Mouse (Mus musculus) MEL-GATA-1-ER (cell line): Measurements from ENCODE around the gene Cbr4.

Source experiments
- DNase-seq: peaks from one replicate; pipeline ENCODE4 v3.0.0-alpha.2; 2012; ENCODE audit warnings: low read depth; ENCODE audit errors: extremely low read depth

The Cbr4 gene

DNA sequence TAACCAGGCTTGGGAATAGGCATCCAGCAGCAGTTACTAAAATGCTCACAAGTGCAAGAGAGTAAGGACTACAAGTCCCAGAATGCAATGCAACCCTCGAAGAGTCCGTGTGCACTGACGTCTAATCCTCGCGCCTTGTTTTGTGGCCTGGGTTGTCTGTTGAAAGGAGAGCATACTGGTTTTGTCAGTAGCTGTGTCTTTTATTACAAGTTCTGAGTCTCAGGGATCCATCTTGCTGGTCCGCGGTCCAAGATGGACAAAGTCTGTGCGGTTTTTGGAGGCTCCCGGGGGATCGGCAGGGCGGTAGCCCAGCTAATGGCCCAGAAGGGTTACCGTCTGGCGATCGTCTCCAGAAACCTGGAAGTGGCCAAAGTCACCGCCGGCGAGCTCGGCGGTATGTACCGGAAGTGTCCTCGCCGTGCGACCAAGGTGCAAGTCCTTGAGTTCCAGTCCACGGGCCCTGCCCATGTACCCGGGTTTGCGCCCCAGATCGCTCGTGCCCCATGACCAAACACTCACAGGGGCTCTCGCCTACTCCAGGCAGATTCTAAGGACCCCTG lies at the start of gene Cbr4:
Cbr4 (plus strand) TSS at position 138 of the 560 bp plus-strand sequence.
- DNase-seq: peak; percentile 91

DNA sequence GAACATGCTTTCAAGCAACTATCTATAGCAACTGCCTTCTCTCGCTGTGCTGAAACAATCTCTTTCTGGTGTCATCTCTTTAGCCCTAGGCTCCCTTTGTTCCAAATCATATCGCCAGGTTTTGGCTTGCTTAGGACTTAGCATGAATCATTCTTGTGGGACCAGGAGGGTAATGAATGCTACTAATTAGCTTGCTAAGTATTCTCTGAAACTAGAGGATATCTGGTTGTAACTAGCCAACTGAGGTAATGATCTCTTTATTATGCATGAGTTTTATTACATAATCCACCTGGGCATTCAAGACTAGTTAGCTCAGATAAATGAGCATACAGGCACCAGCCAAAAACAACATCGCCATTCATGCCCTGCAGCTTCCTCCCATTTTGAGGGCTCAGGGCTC lies 44.5 kb upstream of the Cbr4 start:
- no peak for DNase-seq

DNA sequence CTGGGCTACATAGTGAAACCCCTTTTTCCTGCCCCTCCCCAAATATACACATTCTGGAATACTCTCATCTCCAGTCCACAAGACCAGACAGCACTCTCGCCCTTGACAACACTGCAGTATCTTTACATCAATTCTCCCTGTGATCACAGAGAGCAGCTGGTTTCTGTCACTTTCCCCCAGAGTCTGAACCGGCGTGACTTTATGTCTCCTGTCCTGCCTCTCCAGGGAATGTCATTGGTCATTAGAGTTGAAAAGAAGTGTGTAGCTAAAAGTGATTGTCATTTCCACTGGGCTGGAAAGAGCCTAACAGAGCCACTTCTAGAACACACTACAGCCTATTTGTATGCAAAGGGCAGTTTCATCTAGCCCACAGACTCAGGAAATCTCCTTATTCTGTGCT lies 43.2 kb upstream of the Cbr4 start:
- no peak for DNase-seq

DNA sequence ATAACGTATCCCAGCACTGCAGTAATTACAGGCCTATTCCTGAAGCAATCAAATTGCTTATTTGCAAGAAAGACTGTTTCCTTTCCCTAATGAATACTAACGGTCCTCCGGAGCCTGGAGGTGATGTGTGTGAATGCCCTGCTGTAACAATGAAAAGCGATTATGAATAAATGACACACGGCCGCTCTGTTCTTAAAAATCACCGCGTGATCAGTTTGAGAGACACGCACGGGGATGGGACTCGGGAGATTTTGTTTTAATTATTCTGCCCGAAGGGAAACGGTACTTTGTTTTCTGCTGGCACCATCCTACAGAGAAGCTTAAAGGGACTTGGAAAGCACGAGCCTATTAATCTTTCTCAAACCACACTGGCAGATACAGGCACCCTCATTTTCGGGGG lies 41.2 kb upstream of the Cbr4 start:
- no peak for DNase-seq

DNA sequence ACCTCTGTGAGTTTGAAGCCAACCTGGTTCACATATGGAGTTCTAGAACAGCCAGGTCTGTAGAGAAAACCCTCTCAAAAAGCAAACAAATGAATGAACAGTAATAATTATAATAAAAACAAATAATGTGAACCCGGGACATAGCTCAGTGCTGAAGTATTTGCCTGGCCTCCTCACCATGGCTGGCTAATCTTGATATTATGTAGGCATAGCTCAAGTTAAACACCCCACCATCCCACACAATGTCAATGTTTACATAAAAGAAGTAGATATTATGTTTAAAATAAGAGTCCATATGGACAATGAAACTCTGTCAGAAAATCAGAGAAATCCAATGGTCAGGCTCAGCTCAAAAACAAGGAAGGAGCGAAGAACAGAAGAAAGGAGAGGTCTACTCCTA lies 39.4 kb upstream of the Cbr4 start:
- DNase-seq: no peak

DNA sequence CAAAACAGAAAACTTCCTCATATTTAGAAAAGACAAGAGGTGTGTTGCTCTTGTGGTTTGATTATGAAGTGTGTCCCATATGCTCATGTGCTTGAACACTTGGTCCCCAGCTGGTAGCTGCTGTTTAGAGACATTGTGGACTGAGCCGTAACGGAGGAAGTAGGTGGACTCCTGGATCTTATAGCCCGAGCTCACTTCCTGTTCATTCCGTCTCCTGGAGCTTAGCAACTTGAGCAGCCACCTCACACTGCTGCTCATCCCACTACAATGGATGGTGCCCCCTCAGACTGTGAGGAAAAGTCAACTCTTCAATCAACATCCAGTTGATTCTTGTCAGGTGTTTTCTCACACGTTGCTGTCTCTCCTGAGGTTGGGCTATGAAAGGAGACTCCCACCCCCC lies 38.7 kb upstream of the Cbr4 start:
- no peak for DNase-seq

DNA sequence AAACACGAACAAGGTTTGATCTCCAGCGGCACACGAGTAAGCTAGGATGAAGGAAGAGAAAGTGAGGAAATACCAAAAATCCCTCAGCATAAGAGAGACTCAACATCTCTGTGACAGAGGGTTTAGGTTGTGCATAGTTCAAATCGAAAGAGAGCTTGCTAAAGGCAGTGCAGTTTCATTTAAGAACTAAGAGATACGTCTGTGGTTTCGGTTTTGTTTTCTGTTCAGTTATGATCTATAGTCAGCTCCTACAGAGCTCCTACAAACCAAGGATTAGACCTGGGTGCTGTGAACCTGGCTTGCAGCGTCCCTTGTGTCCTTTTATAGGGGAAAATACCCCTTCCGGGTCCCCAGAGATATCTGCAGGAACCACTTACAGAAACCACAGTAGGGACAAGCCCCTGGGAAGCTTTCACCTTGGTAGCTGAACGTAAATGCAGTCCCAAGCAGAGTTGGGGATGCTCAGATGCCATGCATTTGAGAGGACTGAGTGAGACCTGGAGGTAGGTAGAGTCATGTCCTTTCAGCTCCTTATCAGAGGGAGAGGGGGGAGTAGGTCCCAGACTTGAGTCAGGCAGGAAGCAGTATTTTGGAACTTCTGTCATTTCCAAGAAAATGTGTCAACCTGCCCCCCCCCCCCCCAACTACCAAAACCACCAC lies 36.5 kb upstream of the Cbr4 start:
- no peak for DNase-seq

DNA sequence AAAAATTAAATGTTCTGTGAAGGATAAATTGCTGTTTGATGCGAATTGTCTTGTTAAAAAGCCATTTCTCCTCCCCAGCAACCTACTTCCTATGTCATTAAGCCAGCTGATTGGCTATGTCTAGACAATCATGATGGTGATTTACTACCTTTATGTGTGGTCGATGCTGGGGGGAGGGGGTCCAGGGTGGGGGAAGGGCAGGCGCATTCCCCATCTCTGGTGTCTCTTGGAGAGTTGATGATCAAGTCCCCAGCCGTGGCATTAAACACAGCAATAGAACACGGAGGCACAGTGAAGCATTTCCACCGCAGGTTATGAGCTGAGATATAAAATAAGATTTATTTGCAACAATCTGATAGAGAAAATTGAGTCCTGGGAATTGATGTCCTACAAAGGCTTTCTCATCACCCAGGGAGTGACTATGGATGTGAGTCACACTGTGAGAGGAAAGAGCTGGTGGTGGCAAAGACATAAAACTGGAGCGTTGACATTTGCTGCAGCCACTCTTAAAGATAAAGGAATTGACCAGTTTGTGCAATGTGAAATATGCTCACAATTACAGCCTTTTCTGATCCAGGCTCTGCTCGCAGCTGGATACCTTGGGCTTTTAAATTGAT lies 35.7 kb upstream of the Cbr4 start:
- no peak for DNase-seq

DNA sequence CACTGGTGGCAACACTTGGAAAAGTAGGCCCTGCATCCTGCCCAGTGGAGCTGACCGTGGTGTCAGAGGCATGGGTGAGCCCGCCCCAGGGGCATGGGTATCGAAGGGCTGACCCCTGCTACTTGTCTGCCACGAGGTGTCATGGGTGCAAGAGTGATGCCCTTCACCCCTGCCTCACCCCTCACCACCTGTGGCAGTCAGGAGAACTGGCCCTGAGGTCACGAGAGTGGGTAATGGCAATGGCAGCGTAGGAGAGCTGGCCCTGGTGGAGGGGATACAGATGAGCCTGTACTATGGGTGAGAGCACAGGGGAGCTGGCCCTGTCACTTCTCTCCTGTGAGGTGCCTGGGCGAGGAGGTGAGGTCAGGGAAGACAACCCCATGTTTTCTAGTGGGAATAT lies 27.8 kb upstream of the Cbr4 start:
- no peak for DNase-seq

DNA sequence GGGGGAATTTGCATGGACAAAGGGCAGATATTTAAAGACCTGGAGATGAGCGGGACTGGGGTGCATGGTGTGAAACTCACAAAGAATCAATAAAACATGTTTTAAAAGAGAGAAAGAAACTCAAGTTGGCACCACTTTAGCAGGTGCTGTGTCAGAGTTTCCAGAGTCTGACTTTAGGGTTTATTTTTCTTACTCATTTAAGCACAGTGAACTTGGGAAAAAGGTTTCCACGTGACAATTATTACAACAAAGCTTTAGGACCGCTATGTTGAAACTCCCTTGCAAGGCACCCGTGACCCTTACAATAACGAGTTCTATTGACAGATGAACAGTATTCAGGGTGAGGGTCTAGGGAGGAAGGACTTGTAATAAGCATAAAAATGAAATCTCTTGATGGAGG lies 25.3 kb upstream of the Cbr4 start:
- DNase-seq: no peak

DNA sequence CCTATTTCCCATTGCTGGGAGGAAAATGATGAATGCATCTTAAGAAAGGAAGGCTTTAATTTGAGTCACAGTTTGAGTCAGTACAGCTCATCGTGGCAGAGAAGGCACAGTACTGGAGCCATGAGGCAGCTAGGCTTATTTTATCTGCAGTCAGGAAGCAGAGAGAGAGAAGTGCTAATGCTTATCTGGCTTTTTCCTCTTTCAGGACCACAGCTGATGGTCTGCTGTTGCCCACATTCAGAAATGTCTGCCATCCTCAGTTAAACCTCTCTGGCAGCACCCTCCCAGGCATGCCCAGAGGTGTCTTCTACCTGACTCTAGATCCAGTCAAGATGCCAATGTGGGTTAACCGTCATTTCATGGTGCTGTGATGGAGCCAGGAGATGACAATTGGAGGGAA lies 23.1 kb upstream of the Cbr4 start:
- peak; percentile 33 for DNase-seq

DNA sequence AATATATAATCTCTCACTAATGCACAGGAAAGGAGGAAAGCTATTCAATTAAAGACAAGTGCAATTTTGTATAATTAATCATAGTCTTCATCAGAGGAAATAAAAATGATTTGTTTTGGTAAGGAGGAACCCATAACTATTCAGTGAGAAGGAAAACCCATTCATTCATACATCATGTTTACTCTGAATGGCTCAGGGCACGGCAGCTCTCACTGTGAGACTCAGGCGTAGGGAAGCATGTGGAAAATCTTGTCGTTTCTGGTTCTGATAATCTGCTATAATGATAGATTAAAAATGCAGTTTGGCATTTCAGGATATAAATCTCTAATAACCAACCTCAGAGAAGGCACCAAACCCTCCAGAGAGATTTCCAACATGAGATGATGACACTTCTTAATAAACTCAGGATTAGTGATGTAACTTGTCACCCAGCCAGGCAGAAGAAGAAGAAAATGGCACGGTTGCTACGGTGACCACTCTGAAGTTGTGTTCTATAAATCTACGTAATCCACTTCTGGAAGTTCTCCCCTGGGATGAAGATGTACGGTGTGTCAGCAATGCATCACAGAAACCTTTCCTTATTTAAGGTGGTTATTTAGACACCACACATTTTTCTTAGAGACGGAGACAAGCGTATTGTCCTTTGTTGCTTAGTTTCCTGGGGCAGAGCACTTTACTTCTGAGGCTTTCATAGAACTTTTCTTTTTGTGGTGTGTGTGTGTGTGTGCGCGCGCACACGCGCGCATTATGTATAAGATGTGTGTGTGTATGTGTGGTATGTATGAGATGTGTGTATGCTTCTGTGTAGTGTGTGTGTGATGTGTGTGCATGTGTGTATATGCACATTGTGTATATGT lies 20.6 kb upstream of the Cbr4 start:
- no peak for DNase-seq

DNA sequence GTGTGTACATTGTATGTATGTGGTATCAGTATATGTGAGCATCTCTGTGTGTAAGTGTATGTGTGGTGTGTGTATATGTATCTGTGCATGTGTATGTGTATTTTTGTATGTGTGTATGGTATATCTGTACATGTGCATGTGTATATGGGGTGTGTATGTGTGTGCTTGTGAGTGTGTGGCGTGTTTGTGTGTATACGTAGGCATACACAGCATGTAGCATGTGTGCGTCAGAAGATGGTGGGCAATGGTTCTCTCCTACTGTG lies 20.1 kb upstream of the Cbr4 start:
- DNase-seq: no peak

DNA sequence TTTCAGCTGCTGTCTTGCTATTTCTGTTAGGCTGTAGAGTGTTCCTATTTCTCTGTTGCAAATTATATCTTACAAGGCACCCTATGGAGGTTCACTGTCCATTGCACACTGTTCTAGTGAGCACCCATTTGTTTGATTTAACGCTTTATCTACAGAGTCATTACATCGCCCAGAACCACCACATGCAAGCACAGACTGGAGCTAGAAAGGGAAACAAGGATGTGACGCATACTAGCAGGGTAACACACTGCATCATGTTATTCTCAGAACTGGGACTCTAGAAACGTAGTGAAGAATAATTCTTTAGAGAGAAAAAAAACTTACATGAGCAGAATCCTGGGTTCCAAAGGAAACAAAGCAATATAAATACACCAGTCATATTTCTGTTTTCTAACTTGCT lies 17.3 kb upstream of the Cbr4 start:
- no peak for DNase-seq

DNA sequence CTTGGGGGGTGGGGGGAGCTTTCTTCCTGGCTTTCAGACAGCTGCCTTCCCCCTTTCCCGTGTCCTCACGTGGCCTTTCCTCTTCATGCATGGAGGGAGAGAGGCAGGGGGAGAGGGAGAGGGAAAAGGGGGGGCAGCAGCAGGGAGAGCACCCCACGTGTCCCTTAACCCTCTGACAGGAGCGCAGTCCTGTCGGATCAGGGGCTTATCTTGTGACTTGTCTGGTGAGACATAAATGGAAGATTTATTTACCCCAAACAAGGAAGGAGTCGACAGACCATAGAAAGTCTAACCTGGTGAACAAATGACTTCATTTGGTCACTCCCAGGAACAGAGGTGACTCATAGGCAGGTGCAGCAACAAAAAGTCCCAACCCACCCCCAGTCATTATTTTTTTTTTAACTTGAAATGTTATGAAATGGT lies 12.3 kb upstream of the Cbr4 start:
- no peak for DNase-seq

DNA sequence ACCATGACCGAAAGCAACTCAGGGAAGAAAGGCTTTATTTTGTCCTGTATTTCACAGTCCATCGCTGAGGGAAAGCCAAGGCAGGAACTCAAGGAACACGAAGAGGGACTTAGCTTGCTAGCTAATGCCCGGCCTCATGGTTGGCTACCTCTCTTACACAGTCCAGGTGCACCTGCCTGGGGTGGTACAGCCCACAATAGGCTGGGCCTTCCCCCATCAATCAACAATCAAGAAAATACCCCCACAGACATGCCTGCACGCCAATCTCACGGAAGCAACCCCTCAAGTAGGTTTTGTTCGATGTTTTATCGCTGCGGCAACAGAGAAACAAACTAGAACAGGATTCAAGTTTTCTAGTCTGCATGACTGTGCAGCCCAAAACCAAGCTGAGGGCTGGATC lies 11.4 kb upstream of the Cbr4 start:
- no peak for DNase-seq

DNA sequence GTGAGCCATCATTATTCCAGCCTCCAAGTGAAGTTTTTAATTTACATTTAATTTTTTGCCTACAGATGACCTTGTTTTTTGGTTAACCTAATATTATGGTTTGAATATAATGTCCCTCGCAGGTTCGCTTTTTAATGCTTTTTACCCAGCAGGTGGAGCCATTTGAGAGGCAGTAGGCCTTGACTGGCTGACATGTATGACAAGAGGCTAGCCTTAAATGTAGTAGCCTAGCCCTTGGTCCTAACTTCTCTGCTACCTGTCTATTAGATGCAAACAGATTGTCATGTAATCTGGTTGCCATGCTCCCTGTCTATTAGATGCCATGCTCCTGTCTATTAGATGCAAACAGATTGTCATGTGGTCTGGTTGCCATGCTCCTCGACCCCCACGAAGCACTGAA lies 9.4 kb upstream of the Cbr4 start:
- no peak for DNase-seq

DNA sequence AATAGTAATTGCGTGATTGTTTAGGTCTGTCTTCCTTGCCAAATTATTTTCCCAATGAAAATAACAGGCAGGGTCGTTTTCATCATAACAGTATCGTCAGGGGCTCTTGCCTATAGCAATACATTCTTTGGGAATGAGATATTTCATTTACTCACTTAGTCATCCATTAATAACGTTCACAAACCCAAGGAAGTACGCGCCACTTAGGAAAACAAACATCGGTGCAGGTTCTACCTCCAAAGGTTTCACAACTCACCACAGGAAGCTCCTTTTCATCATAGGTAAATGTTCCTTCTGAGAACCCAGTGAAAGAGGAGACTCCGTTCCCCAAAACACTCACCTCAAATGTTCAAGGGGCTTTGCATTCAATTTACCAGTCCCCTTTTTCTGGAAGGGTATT lies 8.7 kb upstream of the Cbr4 start:
- DNase-seq: no peak

DNA sequence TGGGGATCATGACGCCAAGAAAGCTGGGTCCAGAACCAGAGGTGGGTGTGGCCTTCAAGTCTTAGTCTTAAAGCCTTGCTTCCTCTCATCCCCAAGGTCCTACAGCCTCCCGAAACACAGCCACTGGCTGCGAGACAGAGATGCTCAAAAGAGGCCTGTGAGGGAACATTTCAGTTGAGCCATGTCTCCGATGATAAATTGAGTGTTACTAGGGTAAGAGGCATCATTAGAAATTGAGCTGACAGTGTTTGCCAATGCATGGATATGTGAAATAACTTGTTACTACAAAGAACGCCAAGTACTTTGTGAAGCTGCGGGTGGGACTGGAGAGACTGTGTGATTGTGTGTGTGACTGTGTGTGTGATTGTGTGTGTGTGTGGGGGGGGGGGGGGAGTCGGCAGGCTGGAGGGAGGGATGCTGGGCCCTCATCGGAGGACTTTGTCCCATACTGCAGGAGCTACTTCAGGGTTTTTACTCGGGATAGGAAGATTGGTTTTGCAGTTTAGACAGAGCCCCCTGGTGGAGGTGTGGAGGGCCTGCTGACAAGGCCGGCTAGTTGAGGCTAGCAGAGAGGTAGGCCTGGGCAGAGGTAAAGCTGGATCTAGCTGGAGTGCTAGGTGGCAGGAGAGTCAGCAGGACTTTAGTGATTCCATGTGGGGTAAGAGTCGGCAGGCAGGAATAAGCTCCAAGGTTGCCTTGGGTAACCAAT lies 7.9 kb upstream of the Cbr4 start:
- peak; percentile 30 for DNase-seq

DNA sequence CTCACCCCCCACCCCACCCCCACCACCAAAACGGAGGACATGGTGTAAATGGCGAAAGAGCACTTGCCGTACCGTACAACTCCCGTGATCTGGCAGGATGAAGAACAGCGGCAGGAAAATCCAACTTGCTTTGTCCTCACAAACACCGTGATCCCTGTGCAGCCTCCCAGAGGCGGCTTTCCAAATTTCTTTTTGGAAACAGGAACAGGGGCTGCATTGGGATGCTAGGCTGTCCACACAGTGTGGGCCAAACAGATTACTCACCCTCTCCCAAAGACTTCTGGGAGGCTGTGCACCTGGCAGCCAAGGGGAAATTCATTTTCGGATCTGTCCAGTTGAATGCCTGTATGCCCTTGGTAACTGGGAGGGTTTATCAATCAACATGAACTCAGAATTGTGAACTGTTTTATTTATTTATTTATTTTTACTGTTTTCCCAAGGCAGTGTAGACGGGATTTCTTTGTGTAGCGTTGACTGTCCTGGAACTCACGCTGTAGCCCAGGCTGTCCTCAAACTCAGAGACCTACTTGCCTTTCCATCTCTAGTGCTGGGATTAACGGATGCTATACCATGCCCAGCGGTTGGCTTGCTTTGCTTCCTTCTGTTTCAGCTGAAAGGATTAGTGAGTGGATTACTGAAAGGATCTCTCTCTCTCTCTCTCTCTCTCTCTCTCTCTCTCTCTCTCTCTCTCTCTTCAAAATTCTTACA lies 7.1 kb upstream of the Cbr4 start:
- no peak for DNase-seq

DNA sequence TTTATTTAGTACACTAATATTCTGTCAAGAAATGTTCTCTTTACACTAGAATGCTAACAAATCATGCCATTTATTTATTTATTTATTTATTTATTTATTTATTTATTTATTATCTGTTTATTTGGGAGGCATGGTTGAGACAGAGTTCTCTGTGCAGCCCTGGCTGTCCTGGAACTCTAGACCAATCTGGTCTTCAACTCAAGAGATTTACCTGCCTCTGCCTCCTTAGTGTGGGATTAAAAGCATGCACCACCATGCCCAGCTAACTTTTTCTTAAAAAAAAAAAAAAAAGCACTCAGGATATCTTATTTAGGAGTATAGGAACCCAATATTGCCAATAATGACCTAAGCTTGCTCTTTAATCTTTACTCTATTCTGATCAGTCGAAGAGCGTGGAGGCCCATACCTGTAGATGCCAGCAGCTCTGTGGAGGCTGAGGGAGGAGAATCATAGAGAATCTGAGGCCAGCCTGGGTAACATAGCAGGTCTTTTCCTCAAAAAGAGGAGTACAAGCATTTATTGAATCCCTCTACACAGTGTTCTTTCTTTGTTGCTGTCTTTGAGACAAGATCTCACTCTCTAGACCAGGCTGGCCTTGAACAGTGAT lies 508 bp upstream of the Cbr4 start:
- DNase-seq: no peak
